26 mouse cellular contexts compared by ENCODE assay signal in the genomic region with DNA sequence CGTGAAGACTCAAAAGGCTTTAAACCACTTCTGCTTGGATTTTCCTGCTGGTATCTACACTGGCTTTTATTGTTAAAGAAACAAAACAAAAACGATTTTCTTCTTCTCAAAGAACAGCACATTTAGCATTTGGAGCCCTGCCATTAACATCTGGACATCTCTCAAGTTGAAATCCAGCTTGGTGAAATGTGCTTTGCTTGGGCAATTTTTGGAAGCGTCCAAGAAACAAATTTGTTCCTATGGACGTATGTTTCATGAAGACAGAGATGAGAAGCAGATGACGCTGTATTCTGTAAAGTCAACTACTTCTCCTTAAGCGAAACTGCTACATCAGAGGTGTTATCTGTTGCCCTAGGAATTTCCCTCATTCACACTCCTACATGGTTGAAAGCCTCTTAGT.
DNase-seq lines count a peak whose midpoint lies in the region; ATAC-seq and TF ChIP-seq lines count a peak whose summit lies in the region.
"Had no signal": no experiment of that assay in that cellular context is flagged by ENCODE, and none has a peak within 500 bp of the region (broad histone marks: within the 10 kb centered on the region; RNA-seq: fewer than 3 reads in every experiment).

No protein-coding gene starts in this region.

- H3K4me1 ChIP-seq in lung, embryonic 14.5 days (ENCODE audit: insufficient read depth) = peaks cover 3% of the 10 kb centered on the region; the same call in 1 of the 2 replicates
- H3K4me1 ChIP-seq in embryonic fibroblast, embryonic 13.5 days (ENCODE audit: control insufficient read depth, insufficient read depth, low read length) = peaks cover 6% of the 10 kb centered on the region; the same call in 1 of the 2 replicates
- no peaks in the 10 kb centered on the region for H3K4me1 ChIP-seq in midbrain, embryonic 11.5 days (ENCODE audit: control insufficient read depth, insufficient read depth, low read length)
- H3K4me1 ChIP-seq: hindbrain, embryonic 13.5 days; intestine, embryonic 15.5 days; midbrain, embryonic 15.5 days; neural tube, embryonic 12.5 days had no signal

- no peak overlapping the region for H3K27ac ChIP-seq in lung, embryonic 14.5 days (ENCODE audit: low read depth)
- peak overlapping the region; percentile 52 for H3K27ac ChIP-seq in embryonic fibroblast, embryonic 13.5 days (ENCODE audit: insufficient read depth, low read length)
- no peak overlapping the region for H3K27ac ChIP-seq in midbrain, embryonic 11.5 days (ENCODE audit: low read depth, low read length)
- H3K27ac ChIP-seq: forebrain, embryonic 10.5 days; hindbrain, embryonic 13.5 days; intestine, embryonic 15.5 days; limb, embryonic 15.5 days; midbrain, embryonic 15.5 days; neural tube, embryonic 12.5 days had no signal

- no peaks in the 10 kb centered on the region for H3K27me3 ChIP-seq in lung, embryonic 14.5 days (ENCODE audit: insufficient read depth, low read length)
- H3K27me3 ChIP-seq in midbrain, embryonic 11.5 days (ENCODE audit: control insufficient read depth, insufficient read depth, low read length) = no peaks in the 10 kb centered on the region
- H3K27me3 ChIP-seq: hindbrain, embryonic 13.5 days; intestine, embryonic 15.5 days; limb, embryonic 15.5 days; megakaryocyte, embryonic 14.5 days; midbrain, embryonic 15.5 days; neural tube, embryonic 12.5 days had no signal

- H3K4me3 ChIP-seq in lung, embryonic 14.5 days (ENCODE audit: low read depth, low read length) = no peak overlapping the region
- H3K4me3 ChIP-seq in embryonic fibroblast, embryonic 13.5 days (ENCODE audit: insufficient read depth, low read length) = no peak overlapping the region
- no peak overlapping the region for H3K4me3 ChIP-seq in midbrain, embryonic 11.5 days (ENCODE audit: low read depth, low read length)
- H3K4me3 ChIP-seq: forebrain, embryonic 10.5 days; hindbrain, embryonic 13.5 days; intestine, embryonic 15.5 days; limb, embryonic 15.5 days; megakaryocyte, embryonic 14.5 days; midbrain, embryonic 15.5 days; neural tube, embryonic 12.5 days had no signal

- no peaks in the 10 kb centered on the region for H3K36me3 ChIP-seq in lung, embryonic 14.5 days (ENCODE audit: insufficient read depth)
- no peaks in the 10 kb centered on the region for H3K36me3 ChIP-seq in midbrain, embryonic 11.5 days (ENCODE audit: control insufficient read depth, insufficient read depth, low read length)
- H3K36me3 ChIP-seq: forebrain, embryonic 10.5 days; hindbrain, embryonic 13.5 days; intestine, embryonic 15.5 days; limb, embryonic 15.5 days; midbrain, embryonic 15.5 days; neural tube, embryonic 12.5 days had no signal

- no peaks in the 10 kb centered on the region for H3K9me3 ChIP-seq in lung, embryonic 14.5 days (ENCODE audit: low read depth, low read length)
- H3K9me3 ChIP-seq in midbrain, embryonic 11.5 days (ENCODE audit: control insufficient read depth, low read length) = no peaks in the 10 kb centered on the region
- H3K9me3 ChIP-seq: forebrain, embryonic 10.5 days; hindbrain, embryonic 13.5 days; intestine, embryonic 15.5 days; limb, embryonic 15.5 days; megakaryocyte, embryonic 14.5 days; midbrain, embryonic 15.5 days; neural tube, embryonic 12.5 days had no signal

- TF ChIP-seq POLR2A in embryonic fibroblast, embryonic 13.5 days (IDR thresholded peaks at IDR 0.05; ENCODE audit: low read depth, low read length) = no peak

- H3K4me2 ChIP-seq in lung, embryonic 14.5 days = no peak overlapping the region
- H3K4me2 ChIP-seq in midbrain, embryonic 11.5 days = no peak overlapping the region
- H3K4me2 ChIP-seq: hindbrain, embryonic 13.5 days; intestine, embryonic 15.5 days; limb, embryonic 15.5 days; midbrain, embryonic 15.5 days; neural tube, embryonic 12.5 days had no signal

- intact Hi-C loops in heart, postnatal 25 days (cut with DNase I) = no loop called here

- H3K9ac ChIP-seq in lung, embryonic 14.5 days = no peak overlapping the region
- H3K9ac ChIP-seq in midbrain, embryonic 11.5 days (ENCODE audit: low read length) = no peak overlapping the region
- H3K9ac ChIP-seq: hindbrain, embryonic 13.5 days; intestine, embryonic 15.5 days; limb, embryonic 15.5 days; midbrain, embryonic 15.5 days; neural tube, embryonic 12.5 days had no signal

- no peak for TF ChIP-seq CTCF in lung, embryonic 14.5 days (IDR thresholded peaks at IDR 0.05; ENCODE audit: low read depth)
- no peak for TF ChIP-seq CTCF in embryonic fibroblast, embryonic 13.5 days (IDR thresholded peaks at IDR 0.05; ENCODE audit: borderline replicate concordance, insufficient read depth, low read length)

- peak; percentile 41 for DNase-seq in heart, adult 11 months
- DNase-seq in heart, postnatal 25 days (ENCODE audit: low spot score) = no peak
- peak; percentile 87 for DNase-seq in lung, embryonic 14.5 days
- DNase-seq in lung, adult 18-20 months = no peak
- peak; percentile 51 for DNase-seq in NIH3T3 (ENCODE audit: low read depth)
- no peak for DNase-seq in midbrain, embryonic 11.5 days (ENCODE audit: low spot score, missing footprints)
- no peak for DNase-seq in adrenal gland, postnatal 36 days
- DNase-seq: adrenal gland, adult 2 months; cerebellum, adult 2 months; cerebellum, postnatal 25 days; gastrocnemius, postnatal 36 days; heart, postnatal 36 days; kidney, adult 9 months; kidney, postnatal 25 days; thymus, adult 2 months; thymus, postnatal 4 days had no signal

- ATAC-seq in lung, embryonic 14.5 days (ENCODE audit: insufficient read depth) = no peak
- ATAC-seq in midbrain, embryonic 11.5 days (ENCODE audit: low FRiP score) = no peak
- ATAC-seq: forebrain, embryonic 16.5 days; intestine, embryonic 15.5 days; midbrain, embryonic 15.5 days; Patski had no signal

- WGBS in lung, embryonic 14.5 days = 29% methylated on average over 6 of the region's 6 CpGs
- WGBS in midbrain, embryonic 11.5 days = 36% methylated on average over 6 of the region's 6 CpGs

Comparison
In these comparisons a context has a peak if more than half of its experiments do, and no peak if none do; other contexts are left out.
1. DNase-seq: peak in heart, adult 11 months (single experiment), lung, embryonic 14.5 days (single experiment) and NIH3T3 (single experiment); none in heart, postnatal 25 days (single experiment), lung, adult 18-20 months (0 of 2), midbrain, embryonic 11.5 days (single experiment) and adrenal gland, postnatal 36 days (0 of 2).